Mouse (Mus musculus) kidney, postnatal 0 days (tissue): ENCODE measurements around the gene Gpn3. TPM values are rescaled to one million over a fixed set of nuclear protein-coding genes. Genes with fewer than 3 reads are reported as not detected.
A peak's percentile ranks its signal among the peaks of the same experiment; 100 is the strongest.

Experiments used
- ATAC-seq: fragments of 200-750 bp; cut with Nextera tagmentation; replicated peaks from 2 replicates; pipeline ENCODE4 v1.8.0; 2017; ENCODE audit warnings: low read depth, moderate number of reproducible peaks, moderate TSS enrichment, moderate library complexity; ENCODE audit not compliant: low FRiP score
- DNase-seq: peaks from one replicate; pipeline ENCODE4 v3.0.0-alpha.2; 2016; ENCODE audit warnings: low spot score
- H3K27ac ChIP-seq: fragments of 300-500 bp; sonication (generic); 2 replicates; pipeline ENCODE4 v1.5.1; 2014; ENCODE audit warnings: mild to moderate bottlenecking
- H3K27me3 ChIP-seq: fragments of 300-500 bp; sonication (generic); 2 replicates; pipeline ENCODE4 v1.6.1; 2014; ENCODE audit warnings: low read length, mixed read lengths; ENCODE audit not compliant: insufficient read depth
- H3K36me3 ChIP-seq: fragments of 300-500 bp; sonication (generic); 2 replicates; pipeline ENCODE4 v1.6.1; 2014; ENCODE audit warnings: low read length, mixed read lengths; ENCODE audit not compliant: insufficient read depth
- H3K4me1 ChIP-seq: fragments of 300-500 bp; sonication (generic); replicated peaks from 2 replicates; pipeline ENCODE4 v1.6.1; 2014; ENCODE audit warnings: antibody characterized with exemption, low read length, mixed read lengths; ENCODE audit not compliant: insufficient read depth
- H3K4me2 ChIP-seq: fragments of 300-500 bp; sonication (generic); 2 replicates; pipeline ENCODE4 v1.6.1; 2014; ENCODE audit warnings: mild to moderate bottlenecking, low read length, moderate library complexity, mixed read lengths
- H3K4me3 ChIP-seq: fragments of 300-500 bp; sonication (generic); replicated peaks from 2 replicates; pipeline ENCODE4 v1.5.1; 2014; ENCODE audit warnings: low read depth, low read length
- H3K9ac ChIP-seq: fragments of 300-500 bp; sonication (generic); 2 replicates; pipeline ENCODE4 v1.6.1; 2014; ENCODE audit warnings: low read depth, low read length
- H3K9me3 ChIP-seq: fragments of 300-500 bp; sonication (generic); replicated peaks from 2 replicates; pipeline ENCODE4 v1.6.1; 2016; ENCODE audit warnings: low read length, inconsistent platforms, mixed read lengths
- CTCF ChIP-seq: IDR thresholded peaks from 2 replicates; pipeline ENCODE4 v1.5.1; 2016; ENCODE audit warnings: antibody characterized with exemption, low read depth, mild to moderate bottlenecking, moderate library complexity
- WGBS: fragments of 180-500 bp; shearing (Covaris S2); extraction: QIAGEN DNeasy Blood & Tissue Kit; methylation state at CpG from one replicate; pipeline ENCODE4 v1.1.7; 2014; 5-methylcytosine and 5-hydroxymethylcytosine counted together
- polyA plus RNA-seq: library from polyadenylated mRNA; unstranded; fragments of >200 nt; fragmentation: Nextera tagmentation; extraction: Ambion mirVana; gene quantifications from 2 replicates; pipeline ENCODE4 v1.2.1, GENCODE M21; 2015

Gene Gpn3
- polyA plus RNA-seq, 1 experiment from 2014 or later: 64.5 TPM

DNA sequence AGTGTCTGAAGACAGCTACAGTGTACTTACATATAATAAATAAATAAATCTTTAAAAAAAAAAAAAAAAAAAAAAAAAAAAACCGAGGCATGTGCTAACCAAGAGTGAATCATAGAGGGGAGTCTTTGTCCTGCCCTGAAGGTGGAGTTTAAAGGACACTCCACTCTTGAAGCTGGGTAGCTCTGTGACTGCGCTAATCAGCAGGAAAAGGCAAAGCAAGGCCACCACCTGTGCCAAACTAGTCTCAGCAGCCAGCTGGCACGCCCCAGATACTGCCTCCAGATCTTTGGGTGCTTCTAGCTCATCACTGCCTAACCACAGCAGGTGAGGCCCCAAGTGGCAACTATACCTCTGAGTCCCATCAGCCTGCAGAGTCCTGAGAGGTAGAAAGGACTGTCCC is 37.0 kb upstream of the Gpn3 start:
- Histone ChIP-seq H3K36me3 (no peaks in the 10 kb centered on the region), H3K4me2 (no peak overlapping the region), H3K9ac (no peak overlapping the region), H3K9me3 (no peaks in the 10 kb centered on the region), H3K4me1 (no peaks in the 10 kb centered on the region), H3K27me3 (no peaks in the 10 kb centered on the region), H3K4me3 (no peak overlapping the region), H3K27ac (no peak overlapping the region)
- TF ChIP-seq CTCF: no peak
- ATAC-seq (no peak), DNase-seq (no peak)
- WGBS: 80% methylated on average over 3 of the region's 3 CpGs

DNA sequence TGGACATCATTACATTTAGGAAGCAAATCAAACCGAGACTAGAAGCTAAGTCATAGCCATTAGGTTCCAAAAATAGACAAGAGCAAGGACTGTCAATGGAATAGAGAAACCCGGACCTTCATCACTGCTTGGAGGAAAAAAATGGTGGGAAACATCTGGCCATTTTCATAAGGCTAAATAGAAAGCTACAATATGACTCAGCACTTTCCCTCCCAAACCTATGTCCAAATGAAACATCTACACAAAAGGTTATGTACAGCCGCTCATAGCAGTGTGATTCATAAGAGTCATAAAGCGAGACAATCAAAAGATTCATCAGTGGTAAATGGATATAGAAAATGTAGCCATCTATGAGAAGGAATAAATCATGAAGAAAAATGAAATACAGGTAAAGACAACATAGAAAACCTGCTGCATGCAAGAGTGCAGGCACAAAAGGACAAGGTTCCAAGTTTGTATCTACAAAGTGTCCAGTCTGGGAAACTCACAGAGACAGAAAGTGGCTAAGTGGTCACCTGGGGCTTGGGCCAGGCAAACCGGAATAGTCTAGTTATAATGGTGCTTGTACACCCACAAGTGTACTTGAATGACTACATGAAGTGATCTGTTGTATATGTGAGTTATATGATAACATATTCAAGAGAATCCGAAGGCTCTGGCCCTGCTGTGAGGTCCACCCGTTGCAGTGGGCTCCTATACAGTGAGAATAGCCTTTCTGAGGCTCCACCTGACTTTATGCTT is 35.0 kb upstream of the Gpn3 start:
- no peak overlapping the region for H3K4me2 ChIP-seq
- ATAC-seq (no peak), DNase-seq (no peak)
- no peaks in the 10 kb centered on the region for H3K36me3 ChIP-seq
- no peak overlapping the region for H3K4me3 ChIP-seq
- H3K9me3 ChIP-seq: no peaks in the 10 kb centered on the region
- WGBS: 89% methylated on average over 7 of the region's 7 CpGs
- H3K4me1 ChIP-seq: no peaks in the 10 kb centered on the region
- no peak overlapping the region for H3K9ac ChIP-seq
- H3K27ac ChIP-seq: no peak overlapping the region
- H3K27me3 ChIP-seq: no peaks in the 10 kb centered on the region
- no peak for TF ChIP-seq CTCF

DNA sequence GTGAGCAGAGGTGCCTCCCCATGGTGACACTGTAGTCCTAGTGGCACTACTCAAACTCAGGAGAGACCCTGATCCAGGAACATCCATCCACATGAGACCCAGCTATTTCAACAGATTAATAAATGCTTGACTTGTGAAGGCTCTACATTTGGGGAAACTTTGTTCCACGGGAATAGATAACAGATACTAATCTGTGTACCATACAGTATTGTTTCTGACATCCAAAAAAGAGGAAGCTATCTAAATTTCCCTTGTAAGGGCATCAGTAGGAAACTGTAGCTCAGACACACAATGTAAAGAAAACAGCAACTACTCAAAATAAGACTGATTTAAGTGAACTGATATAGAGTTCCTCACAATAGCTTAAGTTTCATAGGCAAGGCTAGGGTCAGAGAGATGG is 28.8 kb upstream of the Gpn3 start:
- DNase-seq: no peak
- no peak for ATAC-seq
- no peaks in the 10 kb centered on the region for H3K4me1 ChIP-seq
- no peak overlapping the region for H3K4me2 ChIP-seq
- no peak overlapping the region for H3K27ac ChIP-seq
- no peak overlapping the region for H3K9ac ChIP-seq
- TF ChIP-seq CTCF: no peak
- no peaks in the 10 kb centered on the region for H3K36me3 ChIP-seq
- 76% methylated on average over 1 of the region's 1 CpGs for whole genome bisulfite sequencing
- H3K9me3 ChIP-seq: no peaks in the 10 kb centered on the region
- H3K27me3 ChIP-seq: no peaks in the 10 kb centered on the region
- no peak overlapping the region for H3K4me3 ChIP-seq

DNA sequence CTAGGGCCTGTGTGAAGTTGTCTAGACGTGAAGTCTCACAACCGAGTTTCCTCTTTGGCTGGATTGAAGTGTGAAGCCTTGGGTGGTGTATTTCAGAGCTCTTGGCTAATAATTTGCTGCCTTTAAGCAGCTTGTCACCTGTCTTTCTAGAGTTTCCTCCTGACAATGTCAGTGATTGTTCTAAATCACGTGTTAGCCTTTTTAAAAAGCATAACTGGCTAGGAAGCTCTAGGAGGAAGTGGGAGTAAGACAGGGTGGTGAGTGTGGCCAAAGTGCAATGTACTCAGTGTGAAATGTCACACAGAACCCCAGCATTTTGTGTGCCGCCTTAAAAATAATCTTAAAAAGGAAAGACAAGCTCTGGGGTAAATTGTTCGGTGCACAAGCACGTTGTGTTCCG is 27.9 kb upstream of the Gpn3 start:
- Histone ChIP-seq H3K9me3 (no peaks in the 10 kb centered on the region), H3K27ac (no peak overlapping the region), H3K9ac (no peak overlapping the region), H3K27me3 (no peaks in the 10 kb centered on the region), H3K4me2 (no peak overlapping the region), H3K4me3 (no peak overlapping the region), H3K36me3 (no peaks in the 10 kb centered on the region), H3K4me1 (no peaks in the 10 kb centered on the region)
- no peak for ATAC-seq
- no peak for DNase-seq
- TF ChIP-seq CTCF: no peak
- WGBS: 58% methylated on average over 7 of the region's 7 CpGs

DNA sequence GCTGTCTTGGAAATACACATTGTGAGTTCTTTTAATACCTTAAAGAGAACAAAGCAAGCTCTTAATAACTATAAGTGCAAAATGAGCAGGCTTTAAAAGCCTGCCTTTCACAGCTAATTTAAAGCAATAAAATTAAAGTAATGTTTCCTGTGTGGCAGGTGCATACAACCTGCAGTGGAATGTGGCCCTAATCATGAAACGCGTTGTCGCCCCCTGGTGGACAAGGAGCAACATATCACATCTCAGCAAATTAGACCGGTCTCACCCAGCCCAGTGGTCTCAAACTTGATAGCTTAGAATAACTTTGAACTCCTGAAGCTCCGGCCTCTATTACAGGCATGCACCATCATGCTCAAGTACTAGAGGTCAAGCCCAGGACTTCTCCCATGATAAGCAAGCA is 27.4 kb upstream of the Gpn3 start:
- Histone ChIP-seq H3K4me1 (no peaks in the 10 kb centered on the region), H3K9me3 (no peaks in the 10 kb centered on the region), H3K27ac (no peak overlapping the region), H3K9ac (no peak overlapping the region), H3K4me3 (no peak overlapping the region), H3K27me3 (no peaks in the 10 kb centered on the region), H3K36me3 (no peaks in the 10 kb centered on the region), H3K4me2 (no peak overlapping the region)
- peak; percentile 92 for TF ChIP-seq CTCF
- DNase-seq (peak; percentile 87), ATAC-seq (0 out of 2 replicates have a peak, but pooled peaks have one; percentile 66)
- 9% methylated on average over 5 of the region's 5 CpGs for WGBS

DNA sequence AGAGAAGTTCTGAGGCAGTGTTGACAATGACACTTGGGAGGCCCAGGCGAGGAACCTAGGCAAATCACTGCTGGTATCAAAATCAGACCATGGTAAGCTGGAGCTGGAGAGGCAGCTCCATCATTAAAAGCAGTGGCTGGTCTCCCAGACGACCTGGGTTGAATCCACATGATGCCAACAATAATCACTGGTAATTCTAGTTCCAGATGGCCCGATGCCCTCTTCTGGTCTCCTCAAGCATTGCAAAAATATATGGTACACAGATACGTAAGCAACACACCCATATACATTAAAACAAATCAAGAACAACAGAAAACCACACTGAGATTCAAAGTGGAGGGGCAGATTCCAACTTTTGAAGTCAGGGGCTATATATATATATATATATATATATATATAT is 25.9 kb upstream of the Gpn3 start:
- Histone ChIP-seq H3K4me2 (no peak overlapping the region), H3K27ac (no peak overlapping the region), H3K36me3 (no peaks in the 10 kb centered on the region), H3K9ac (no peak overlapping the region), H3K4me3 (no peak overlapping the region), H3K4me1 (no peaks in the 10 kb centered on the region), H3K27me3 (no peaks in the 10 kb centered on the region), H3K9me3 (no peaks in the 10 kb centered on the region)
- no peak for DNase-seq
- no peak for ATAC-seq
- 81% methylated on average over 4 of the region's 4 CpGs for WGBS
- TF ChIP-seq CTCF: peak; percentile 11; the same call in 1 of the 2 replicates
